Mouse (Mus musculus): ENCODE data around the gene Gm37240. TPM values are rescaled to one million over a fixed set of nuclear protein-coding genes. Genes with fewer than 3 reads are reported as not detected.

Gene Gm37240
- polyA plus RNA-seq, 1 experiment from 2014 or later = 0.82 TPM

DNA sequence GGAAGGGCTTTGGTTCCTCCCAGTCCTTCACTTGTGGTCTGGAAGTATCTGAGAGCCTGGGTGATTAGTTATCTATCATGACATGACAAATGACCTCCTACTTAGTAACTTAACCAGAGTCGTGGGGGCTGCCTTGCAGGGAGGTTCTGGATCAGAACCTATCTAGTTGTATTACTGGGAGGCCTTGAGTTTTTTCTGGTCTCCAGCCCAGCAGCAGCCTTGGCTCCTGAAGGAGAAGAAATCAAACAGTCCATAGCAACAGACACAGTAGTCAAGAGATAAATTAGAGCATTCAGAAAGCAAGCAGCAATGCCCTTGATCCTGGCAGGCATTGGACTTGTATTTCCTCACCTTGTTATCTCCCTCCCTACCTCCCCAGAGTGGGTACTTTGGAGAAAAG, 722.4 kb downstream of the Gm37240 start:
- Histone ChIP-seq H3K36me3 (ENCODE audit: control insufficient read depth, insufficient read depth, low read length) (no peaks in the 10 kb centered on the region), H3K27ac (ENCODE audit: low read depth, low read length) (no peak overlapping the region), H3K4me3 (ENCODE audit: low read depth, low read length) (no peak overlapping the region), H3K9ac (ENCODE audit: low read length) (no peak overlapping the region), H3K27me3 (ENCODE audit: control insufficient read depth, insufficient read depth, low read length) (no peaks in the 10 kb centered on the region), H3K4me2 (ENCODE audit: low read depth) (no peak overlapping the region), H3K9me3 (ENCODE audit: control insufficient read depth, low read length) (no peaks in the 10 kb centered on the region), H3K4me1 (ENCODE audit: control insufficient read depth, insufficient read depth, low read length) (no peaks in the 10 kb centered on the region)
- ATAC-seq (ENCODE audit: insufficient read depth, low FRiP score, low TSS enrichment) (no peak), DNase-seq (ENCODE audit: low spot score) (no peak)
- WGBS = 74% methylated on average over 1 of the region's 1 CpGs

GRCm38 (mm10) chr3:85163396-85163795, 723.9 kb downstream of the Gm37240 start:
- Histone ChIP-seq H3K4me2 (ENCODE audit: low read depth) (no peak overlapping the region), H3K4me3 (ENCODE audit: low read depth, low read length) (no peak overlapping the region), H3K9ac (ENCODE audit: low read length) (no peak overlapping the region), H3K36me3 (ENCODE audit: control insufficient read depth, insufficient read depth, low read length) (no peaks in the 10 kb centered on the region), H3K27me3 (ENCODE audit: control insufficient read depth, insufficient read depth, low read length) (no peaks in the 10 kb centered on the region), H3K9me3 (ENCODE audit: control insufficient read depth, low read length) (no peaks in the 10 kb centered on the region), H3K4me1 (ENCODE audit: control insufficient read depth, insufficient read depth, low read length) (no peaks in the 10 kb centered on the region), H3K27ac (ENCODE audit: low read depth, low read length) (no peak overlapping the region)
- ATAC-seq (ENCODE audit: insufficient read depth, low FRiP score, low TSS enrichment) = no peak
- DNase-seq (ENCODE audit: low spot score) = no peak
- WGBS = 89% methylated on average over 5 of the region's 5 CpGs

GRCm38 (mm10) chr3:85162430-85162829, 724.9 kb downstream of the Gm37240 start:
- Histone ChIP-seq H3K36me3 (ENCODE audit: control insufficient read depth, insufficient read depth, low read length) (no peaks in the 10 kb centered on the region), H3K27me3 (ENCODE audit: control insufficient read depth, insufficient read depth, low read length) (no peaks in the 10 kb centered on the region), H3K9ac (ENCODE audit: low read length) (no peak overlapping the region), H3K4me3 (ENCODE audit: low read depth, low read length) (no peak overlapping the region), H3K4me1 (ENCODE audit: control insufficient read depth, insufficient read depth, low read length) (no peaks in the 10 kb centered on the region), H3K27ac (ENCODE audit: low read depth, low read length) (no peak overlapping the region), H3K4me2 (ENCODE audit: low read depth) (no peak overlapping the region), H3K9me3 (ENCODE audit: control insufficient read depth, low read length) (no peaks in the 10 kb centered on the region)
- no peak for ATAC-seq (ENCODE audit: insufficient read depth, low FRiP score, low TSS enrichment)
- no peak for DNase-seq (ENCODE audit: low spot score)
- 94% methylated on average over 3 of the region's 3 CpGs for WGBS

GRCm38 (mm10) chr3:85160816-85161215, 726.5 kb downstream of the Gm37240 start:
- WGBS = 89% methylated on average over 10 of the region's 10 CpGs
- Histone ChIP-seq H3K9ac (ENCODE audit: low read length) (no peak overlapping the region), H3K9me3 (ENCODE audit: control insufficient read depth, low read length) (no peaks in the 10 kb centered on the region), H3K36me3 (ENCODE audit: control insufficient read depth, insufficient read depth, low read length) (no peaks in the 10 kb centered on the region), H3K4me3 (ENCODE audit: low read depth, low read length) (no peak overlapping the region), H3K27me3 (ENCODE audit: control insufficient read depth, insufficient read depth, low read length) (no peaks in the 10 kb centered on the region), H3K27ac (ENCODE audit: low read depth, low read length) (no peak overlapping the region), H3K4me2 (ENCODE audit: low read depth) (no peak overlapping the region), H3K4me1 (ENCODE audit: control insufficient read depth, insufficient read depth, low read length) (no peaks in the 10 kb centered on the region)
- DNase-seq (ENCODE audit: low spot score) = no peak
- no peak for ATAC-seq (ENCODE audit: insufficient read depth, low FRiP score, low TSS enrichment)

- Histone ChIP-seq H3K9ac (ENCODE audit: low read length) (no peak overlapping the region), H3K27me3 (ENCODE audit: control insufficient read depth, insufficient read depth, low read length) (no peaks in the 10 kb centered on the region), H3K4me3 (ENCODE audit: low read depth, low read length) (no peak overlapping the region), H3K9me3 (ENCODE audit: control insufficient read depth, low read length) (no peaks in the 10 kb centered on the region), H3K36me3 (ENCODE audit: control insufficient read depth, insufficient read depth, low read length) (no peaks in the 10 kb centered on the region), H3K4me1 (ENCODE audit: control insufficient read depth, insufficient read depth, low read length) (no peaks in the 10 kb centered on the region), H3K4me2 (ENCODE audit: low read depth) (no peak overlapping the region), H3K27ac (ENCODE audit: low read depth, low read length) (no peak overlapping the region)
- 79% methylated on average over 6 of the region's 6 CpGs for WGBS
- DNase-seq (ENCODE audit: low spot score) = no peak
- no peak for ATAC-seq (ENCODE audit: insufficient read depth, low FRiP score, low TSS enrichment)
Measured at GRCm38 (mm10) chr3:85159631-85160030, 727.7 kb downstream of the Gm37240 start.

DNA sequence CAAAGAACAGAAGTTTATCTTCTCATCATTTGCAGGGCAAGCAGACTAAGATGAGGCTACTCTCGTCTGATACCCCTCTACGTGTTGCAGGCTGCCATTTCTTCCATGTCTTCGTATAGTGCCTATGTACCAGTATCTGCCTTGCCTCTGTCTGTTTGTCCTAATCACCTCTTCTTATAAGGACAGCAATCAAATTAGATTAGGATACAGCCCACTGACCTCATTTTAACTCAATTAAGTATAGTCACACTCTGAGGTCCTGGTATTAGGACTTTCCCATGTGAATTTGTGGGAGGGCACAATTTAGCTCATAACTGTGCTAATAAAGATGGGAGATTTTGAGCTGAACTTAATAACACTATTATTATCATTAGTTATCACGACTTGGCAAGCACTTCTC, 738.5 kb downstream of the Gm37240 start:
- ATAC-seq (ENCODE audit: insufficient read depth, low FRiP score, low TSS enrichment) = no peak
- DNase-seq (ENCODE audit: low spot score) = no peak
- Histone ChIP-seq H3K9ac (ENCODE audit: low read length) (no peak overlapping the region), H3K27me3 (ENCODE audit: control insufficient read depth, insufficient read depth, low read length) (no peaks in the 10 kb centered on the region), H3K36me3 (ENCODE audit: control insufficient read depth, insufficient read depth, low read length) (no peaks in the 10 kb centered on the region), H3K4me1 (ENCODE audit: control insufficient read depth, insufficient read depth, low read length) (no peaks in the 10 kb centered on the region), H3K4me3 (ENCODE audit: low read depth, low read length) (no peak overlapping the region), H3K9me3 (ENCODE audit: control insufficient read depth, low read length) (no peaks in the 10 kb centered on the region), H3K4me2 (ENCODE audit: low read depth) (no peak overlapping the region), H3K27ac (ENCODE audit: low read depth, low read length) (no peak overlapping the region)
- WGBS = 84% methylated on average over 4 of the region's 4 CpGs

DNA sequence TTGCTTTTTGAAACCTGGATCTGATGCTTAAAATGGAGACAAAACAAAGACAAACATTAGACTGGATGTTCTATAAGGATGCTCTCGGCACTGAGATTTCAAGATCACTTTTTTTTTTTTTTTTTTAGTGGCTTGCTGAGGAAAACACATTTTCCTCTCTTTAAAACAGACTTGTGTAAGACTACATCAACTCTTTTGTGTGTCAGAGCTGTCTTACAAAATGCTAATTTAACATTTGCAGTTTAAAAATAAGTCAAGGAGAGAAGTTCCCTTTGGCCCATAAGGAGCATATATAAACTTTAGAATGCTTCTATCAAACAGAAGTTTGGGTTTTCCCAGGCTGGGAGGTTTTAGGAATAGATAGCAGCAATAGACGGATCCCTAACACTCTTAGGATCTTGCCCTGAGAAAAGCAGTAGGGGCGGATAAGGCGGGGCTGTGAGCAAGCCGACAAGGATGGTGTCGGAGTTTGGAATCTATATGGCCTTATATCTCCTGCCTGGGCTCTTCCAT, 739.2 kb downstream of the Gm37240 start:
- no peak for ATAC-seq (ENCODE audit: insufficient read depth, low FRiP score, low TSS enrichment)
- Histone ChIP-seq H3K36me3 (ENCODE audit: control insufficient read depth, insufficient read depth, low read length) (no peaks in the 10 kb centered on the region), H3K9me3 (ENCODE audit: control insufficient read depth, low read length) (no peaks in the 10 kb centered on the region), H3K4me3 (ENCODE audit: low read depth, low read length) (no peak overlapping the region), H3K4me2 (ENCODE audit: low read depth) (no peak overlapping the region), H3K27me3 (ENCODE audit: control insufficient read depth, insufficient read depth, low read length) (no peaks in the 10 kb centered on the region), H3K27ac (ENCODE audit: low read depth, low read length) (no peak overlapping the region), H3K4me1 (ENCODE audit: control insufficient read depth, insufficient read depth, low read length) (no peaks in the 10 kb centered on the region), H3K9ac (ENCODE audit: low read length) (no peak overlapping the region)
- WGBS = 87% methylated on average over 6 of the region's 6 CpGs
- no peak for DNase-seq (ENCODE audit: low spot score)

- no peaks in the 10 kb centered on the region for H3K9me3 ChIP-seq (ENCODE audit: control insufficient read depth, low read length)
- H3K36me3 ChIP-seq (ENCODE audit: control insufficient read depth, insufficient read depth, low read length) = no peaks in the 10 kb centered on the region
- H3K4me1 ChIP-seq (ENCODE audit: control insufficient read depth, insufficient read depth, low read length) = no peaks in the 10 kb centered on the region
- no peaks in the 10 kb centered on the region for H3K27me3 ChIP-seq (ENCODE audit: control insufficient read depth, insufficient read depth, low read length)
- H3K4me3 ChIP-seq (ENCODE audit: low read depth, low read length) = no peak overlapping the region
- 38% methylated on average over 7 of the region's 7 CpGs for WGBS
- H3K4me2 ChIP-seq (ENCODE audit: low read depth) = no peak overlapping the region
- no peak for ATAC-seq (ENCODE audit: insufficient read depth, low FRiP score, low TSS enrichment)
- no peak overlapping the region for H3K9ac ChIP-seq (ENCODE audit: low read length)
- H3K27ac ChIP-seq (ENCODE audit: low read depth, low read length) = no peak overlapping the region
- peak; percentile 27 for DNase-seq (ENCODE audit: low spot score)
Measured at GRCm38 (mm10) chr3:85145568-85145967, 741.8 kb downstream of the Gm37240 start.

DNA sequence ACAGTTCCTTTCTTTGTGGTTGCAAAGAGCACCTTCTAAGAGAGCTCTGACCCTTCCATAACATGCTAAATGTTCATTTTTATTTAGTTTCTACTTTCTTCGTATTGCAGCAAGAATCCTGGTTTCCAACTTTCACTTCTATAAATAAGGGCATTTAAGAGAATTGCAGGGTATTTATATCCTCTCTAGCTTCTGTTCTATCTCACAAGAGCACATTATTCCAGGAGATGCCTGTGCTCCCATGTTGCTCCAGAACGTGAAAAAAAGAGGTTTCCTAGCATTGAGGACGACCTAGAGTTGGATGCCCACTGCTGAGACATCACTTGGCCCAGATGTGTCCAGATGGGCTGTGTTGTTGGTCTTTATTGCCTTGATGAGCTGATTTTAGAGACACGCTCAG, 742.2 kb downstream of the Gm37240 start:
- ATAC-seq (ENCODE audit: insufficient read depth, low FRiP score, low TSS enrichment) = no peak
- DNase-seq (ENCODE audit: low spot score) = no peak
- Histone ChIP-seq H3K9me3 (ENCODE audit: control insufficient read depth, low read length) (no peaks in the 10 kb centered on the region), H3K9ac (ENCODE audit: low read length) (no peak overlapping the region), H3K27ac (ENCODE audit: low read depth, low read length) (no peak overlapping the region), H3K27me3 (ENCODE audit: control insufficient read depth, insufficient read depth, low read length) (no peaks in the 10 kb centered on the region), H3K4me2 (ENCODE audit: low read depth) (no peak overlapping the region), H3K4me3 (ENCODE audit: low read depth, low read length) (no peak overlapping the region), H3K4me1 (ENCODE audit: control insufficient read depth, insufficient read depth, low read length) (no peaks in the 10 kb centered on the region), H3K36me3 (ENCODE audit: control insufficient read depth, insufficient read depth, low read length) (no peaks in the 10 kb centered on the region)
- WGBS = 88% methylated on average over 4 of the region's 4 CpGs

All from neural tube, embryonic 11.5 days (tissue).